8 mouse cellular contexts compared by ENCODE assay signal in the genomic region with DNA sequence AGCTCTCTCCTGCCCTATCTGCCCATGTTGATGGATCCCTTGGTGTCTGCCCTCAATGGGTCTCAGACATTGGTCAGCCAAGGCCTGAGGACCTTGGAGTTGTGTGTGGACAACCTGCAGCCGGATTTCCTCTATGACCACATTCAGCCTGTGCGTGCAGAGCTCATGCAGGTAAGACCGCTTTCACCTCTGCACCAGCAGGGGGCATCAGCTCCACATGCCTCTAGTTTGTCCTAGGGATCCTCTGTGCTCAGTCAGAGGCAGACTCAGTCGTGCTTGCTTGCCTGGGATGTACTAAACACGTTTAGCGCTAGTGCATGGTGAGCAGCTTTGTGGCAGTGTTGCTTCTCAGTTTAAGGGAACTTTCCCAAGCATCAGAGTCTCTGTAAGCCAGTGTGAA. TPM values are rescaled to one million over a fixed set of nuclear protein-coding genes. Genes with fewer than 3 reads are reported as not detected.
DNase-seq lines count a peak whose midpoint lies in the region; ATAC-seq and TF ChIP-seq lines count a peak whose summit lies in the region.
"Had no signal": no experiment of that assay in that cellular context is flagged by ENCODE, and none has a peak within 500 bp of the region (broad histone marks: within the 10 kb centered on the region; RNA-seq: fewer than 3 reads in every experiment).

No protein-coding gene starts in this region.

- no peaks in the 10 kb centered on the region for H3K79me2 ChIP-seq in MEL (ENCODE audit: control insufficient read depth, insufficient read depth, low read length, poor library complexity)

- TF ChIP-seq POLR2A in MEL (IDR thresholded peaks at IDR 0.05; ENCODE audit: control insufficient read depth in 1 of 2, insufficient read depth in 1 of 2, low read depth in 1 of 2, low read length in 2 of 2, poor library complexity in 1 of 2), result no peak
- no peak for TF ChIP-seq POLR2A in cerebellum, adult 2 months (IDR thresholded peaks at IDR 0.05; ENCODE audit: borderline replicate concordance, insufficient read depth, low read length)

- H3K9me3 ChIP-seq in MEL (replicated peaks; ENCODE audit: insufficient read depth, low read length), result no peaks in the 10 kb centered on the region
- no peaks in the 10 kb centered on the region for H3K9me3 ChIP-seq in intestine, embryonic 16.5 days (ENCODE audit: control insufficient read depth, low read length)

- TF ChIP-seq EP300 in MEL (IDR thresholded peaks at IDR 0.05; ENCODE audit: low read depth in 1 of 2, low read length in 2 of 2), result no peak

- no peak overlapping the region for H3K4me3 ChIP-seq in MEL (ENCODE audit: control insufficient read depth in 1 of 2, insufficient read depth in 1 of 2, low read depth in 2 of 2, low read length in 2 of 2)
- H3K4me3 ChIP-seq in cerebellum, adult 2 months (replicated peaks; ENCODE audit: insufficient read depth, low read depth, low read length), result no peak overlapping the region
- no peak overlapping the region for H3K4me3 ChIP-seq in intestine, embryonic 16.5 days (ENCODE audit: low read length)

- H3K9ac ChIP-seq in MEL (ENCODE audit: control insufficient read depth, low read depth, low read length, poor library complexity, severe bottlenecking), result no peak overlapping the region
- no peak overlapping the region for H3K9ac ChIP-seq in intestine, embryonic 16.5 days (ENCODE audit: low read depth, low read length)

- peak; percentile 16 for DNase-seq in kidney, adult 18-20 months
- no peak for DNase-seq in kidney, adult 11 months
- peak; percentile 65 for DNase-seq in MEL (ENCODE audit: low read depth, low spot score)
- peak; percentile 30 to 38 for DNase-seq in cerebellum, adult 2 months
- DNase-seq in lung, adult 18-20 months, result peak; percentile 10 to 20
- DNase-seq in thymus, postnatal 25 days, result peak; percentile 18

- H3K27me3 ChIP-seq in MEL (ENCODE audit: control insufficient read depth in 1 of 2, insufficient read depth in 2 of 2, low read length in 2 of 2), result no peaks in the 10 kb centered on the region
- no peaks in the 10 kb centered on the region for H3K27me3 ChIP-seq in cerebellum, adult 2 months (ENCODE audit: control insufficient read depth, insufficient read depth, low read length)
- no peaks in the 10 kb centered on the region for H3K27me3 ChIP-seq in intestine, embryonic 16.5 days (replicated peaks; ENCODE audit: control insufficient read depth, insufficient read depth, low read length)

- TF ChIP-seq RAD21 in MEL (IDR thresholded peaks at IDR 0.05; ENCODE audit: low read depth, low read length), result peak; percentile 36

- H3K36me3 ChIP-seq in MEL (ENCODE audit: control insufficient read depth in 1 of 2, insufficient read depth in 2 of 2, low read length in 2 of 2), result peaks cover 0 to 13% of the 10 kb centered on the region in 2 experiments; a peak in 2 of 4 replicates
- peaks cover 55% of the 10 kb centered on the region for H3K36me3 ChIP-seq in intestine, embryonic 16.5 days (ENCODE audit: control insufficient read depth, insufficient read depth, low read length)

- no peaks in the 10 kb centered on the region for H3K4me1 ChIP-seq in MEL (ENCODE audit: control insufficient read depth in 1 of 2, insufficient read depth in 2 of 2, low read length in 2 of 2)
- no peaks in the 10 kb centered on the region for H3K4me1 ChIP-seq in cerebellum, adult 2 months (ENCODE audit: control insufficient read depth, insufficient read depth, low read length)
- H3K4me1 ChIP-seq in intestine, embryonic 16.5 days (ENCODE audit: control insufficient read depth, insufficient read depth, low read length), result no peaks in the 10 kb centered on the region

- 64% methylated on average over 6 of the region's 6 CpGs for WGBS in cerebellum, adult 2 months
- 74% methylated on average over 6 of the region's 6 CpGs for WGBS in intestine, embryonic 16.5 days

- no peak overlapping the region for H3K4me2 ChIP-seq in intestine, embryonic 16.5 days (ENCODE audit: low read depth, low read length)

- ATAC-seq in intestine, embryonic 16.5 days, result peak; percentile 52; the same call in 1 of the 2 replicates

- no peak overlapping the region for H3K27ac ChIP-seq in MEL (ENCODE audit: control insufficient read depth, low read depth, low read length)
- no peak overlapping the region for H3K27ac ChIP-seq in cerebellum, adult 2 months (ENCODE audit: insufficient read depth, low read length)
- no peak overlapping the region for H3K27ac ChIP-seq in intestine, embryonic 16.5 days (ENCODE audit: low read length)

- peak; percentile 68 to 82 (median 77) for TF ChIP-seq CTCF in MEL (IDR thresholded peaks at IDR 0.05 in 2 of 3, conservative IDR thresholded peaks at IDR 0.05 in 1 of 3; ENCODE audit: control insufficient read depth in 1 of 3, insufficient read depth in 1 of 3, low read depth in 2 of 3, low read length in 3 of 3, poor library complexity in 1 of 3, severe bottlenecking in 1 of 3)
- TF ChIP-seq CTCF in cerebellum, adult 2 months (IDR thresholded peaks at IDR 0.05; ENCODE audit: borderline replicate concordance, insufficient read depth, low read depth, low read length), result peak; percentile 67

TF ChIP-seq in MEL, 35 proteins besides CTCF, POLR2A, EP300 and RAD21:
- TF ChIP-seq MYC (IDR thresholded peaks at IDR 0.05; ENCODE audit: low read depth, low read length) (no peak), USF1 (IDR thresholded peaks at IDR 0.05; ENCODE audit: low read depth, low read length) (no peak), MXI1 (IDR thresholded peaks at IDR 0.05; ENCODE audit: low read depth, low read length) (no peak), TBP (IDR thresholded peaks at IDR 0.05; ENCODE audit: low read depth, low read length) (no peak), ZC3H11A (IDR thresholded peaks at IDR 0.05; ENCODE audit: low read depth, low read length) (no peak), SMC3 (IDR thresholded peaks at IDR 0.05; ENCODE audit: low read depth, low read length) (peak; percentile 47)

RNA-seq across cellular contexts. Expression of a gene that starts 27.2 kb away (rescaled TPM):
- 44.1 and 48.9 TPM in 2 replicates for total RNA-seq in MEL (2012; rRNA removed)
- 10 to 100 TPM; 45.6 to 91.6 TPM for polyA plus RNA-seq in MEL (2012; ENCODE audit: insufficient read depth in 1 of 2, insufficient read length in 2 of 2, low read depth in 1 of 2, low replicate concordance in 2 of 2, missing spikeins in 1 of 2)
- polyA plus RNA-seq in cerebellum, adult 2 months (2012; rRNA removed), result 128 and 130 TPM in 2 replicates
- 33.9 and 37.0 TPM in 2 replicates for polyA plus RNA-seq in intestine, embryonic 16.5 days (2015; fragmentation: Nextera tagmentation; extraction: Ambion mirVana)

RNA-seq across cellular contexts. Expression of a gene that starts 33.1 kb away (rescaled TPM):
- total RNA-seq in MEL (2012; rRNA removed), result not detected in 2 replicates
- under 1 TPM in 1 of 2 experiments, not detected in 1; 0.14 TPM for polyA plus RNA-seq in MEL (2012; ENCODE audit: insufficient read depth in 1 of 2, insufficient read length in 2 of 2, low read depth in 1 of 2, low replicate concordance in 2 of 2, missing spikeins in 1 of 2)
- polyA plus RNA-seq in cerebellum, adult 2 months (2012; rRNA removed), result 159 and 178 TPM in 2 replicates
- polyA plus RNA-seq in intestine, embryonic 16.5 days (2015; fragmentation: Nextera tagmentation; extraction: Ambion mirVana), result 2.6 and 3.2 TPM in 2 replicates
- total RNA-seq: neutrophil, adult 5-6 weeks had no signal

Comparison
In these comparisons a context has a peak if more than half of its experiments do, and no peak if none do; other contexts are left out.
1. RNA of a gene that starts 33.1 kb away (polyA plus RNA-seq): 159 to 178 TPM in cerebellum, adult 2 months; 2.6 to 3.2 TPM in intestine, embryonic 16.5 days and 0.14 TPM in MEL; every median in the first group is over 10 times any median in the second.